Mouse (Mus musculus): ENCODE results near the gene Tenm4.
A peak's percentile ranks its signal among the peaks of the same experiment; 100 is the strongest.

Tenm4 gene

DNA sequence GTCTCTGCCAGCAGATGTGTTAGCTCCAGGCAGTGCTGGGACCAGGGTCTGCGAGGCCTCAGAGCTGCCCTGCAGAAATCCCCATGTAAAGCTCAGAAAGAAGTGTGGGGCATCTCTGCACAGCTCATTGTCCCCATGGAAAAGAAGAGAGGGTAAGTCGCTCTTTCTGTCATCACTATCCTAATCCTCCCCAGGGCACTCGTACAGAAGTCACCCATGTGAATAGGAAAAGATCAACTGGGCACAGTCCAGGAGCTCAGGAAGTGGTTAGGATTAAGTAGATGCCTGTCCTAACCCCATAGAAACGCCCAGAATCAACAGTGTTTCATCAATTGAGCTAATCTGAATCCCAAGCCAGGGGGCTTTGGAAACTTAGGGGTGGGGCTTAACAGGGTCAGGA is 476.6 kb downstream of the Tenm4 start:
- DNase-seq (ENCODE audit: low spot score in 2 of 2): no peak

DNA sequence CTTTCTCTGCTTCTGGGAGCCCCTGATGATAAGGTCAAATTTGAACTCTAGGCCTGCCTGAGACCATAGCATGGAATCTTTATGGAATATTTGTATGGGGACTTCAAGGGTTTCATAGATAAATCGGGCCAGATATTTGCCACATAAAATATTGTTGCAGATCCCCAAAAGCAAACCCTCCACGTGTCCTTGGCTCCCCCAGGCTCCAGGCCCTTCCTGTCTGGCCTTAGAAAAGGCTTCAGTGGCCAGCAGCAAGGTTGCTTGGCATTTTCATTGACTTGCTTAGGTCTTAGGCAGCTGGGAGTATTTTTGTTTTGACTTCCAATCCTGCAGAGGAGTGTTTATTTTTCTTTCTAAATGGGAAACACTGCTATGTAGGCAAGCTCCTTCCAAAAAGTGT is 477.6 kb downstream of the Tenm4 start:
- no peak for DNase-seq (ENCODE audit: low spot score in 2 of 2)

DNA sequence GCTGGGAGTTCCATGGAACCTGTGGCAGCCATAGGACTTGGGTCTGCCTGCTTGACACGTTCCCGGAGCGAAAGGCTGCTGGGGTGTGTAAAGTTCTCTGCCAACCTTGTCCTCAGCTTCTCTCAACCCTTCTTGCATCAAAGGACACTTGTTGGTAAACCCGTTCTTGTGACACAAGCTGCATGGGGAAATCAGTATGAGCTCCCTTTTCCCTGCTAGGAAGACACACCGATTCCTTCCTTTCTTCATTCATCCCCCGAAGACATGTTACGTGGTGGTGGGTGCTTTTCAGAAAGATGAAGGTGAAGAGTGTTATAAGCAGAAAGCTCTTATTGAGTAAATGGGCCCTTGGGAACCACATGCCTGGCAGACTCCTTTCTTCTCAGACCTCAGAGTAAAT is 478.1 kb downstream of the Tenm4 start:
- DNase-seq (ENCODE audit: low spot score in 2 of 2): no peak

DNA sequence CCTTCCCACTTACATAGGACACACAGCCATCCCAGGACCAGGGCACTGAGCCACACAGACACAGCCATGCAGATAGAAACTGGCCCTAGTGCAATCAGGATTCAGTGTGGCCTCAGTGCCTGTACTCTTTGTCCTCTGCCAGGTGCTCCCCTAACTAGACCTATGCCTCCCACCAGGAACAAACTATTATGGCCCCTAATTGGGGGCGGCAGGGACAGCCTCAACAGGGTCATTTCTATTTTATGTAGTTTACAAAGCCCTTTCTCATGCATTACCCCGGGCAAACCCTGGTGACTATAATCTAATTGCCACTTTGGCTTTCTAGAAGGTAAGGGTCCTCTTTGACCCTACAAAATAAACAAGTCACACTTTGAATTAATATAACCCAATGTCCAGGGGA is 479.4 kb downstream of the Tenm4 start:
- no peak for DNase-seq (ENCODE audit: low spot score in 2 of 2)

DNA sequence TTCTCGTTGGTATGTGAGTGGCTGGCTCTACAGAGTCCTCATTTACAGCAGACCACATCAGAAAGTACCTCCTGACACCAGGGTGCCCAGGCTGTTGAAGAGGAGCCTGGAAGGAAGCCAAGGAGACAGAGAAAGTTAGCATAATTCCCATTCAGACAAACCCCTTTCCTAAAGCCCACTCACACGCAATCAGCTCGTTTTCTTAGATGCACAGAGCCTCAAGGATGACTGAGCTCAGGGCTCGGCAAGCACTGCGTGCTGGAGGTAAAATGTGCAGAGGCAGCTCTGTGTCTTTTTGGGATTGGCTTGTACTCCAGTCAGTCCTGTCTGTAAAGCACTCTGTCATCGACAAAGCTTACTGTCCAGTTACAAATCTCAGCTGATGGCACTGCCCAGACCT is 480.0 kb downstream of the Tenm4 start:
- DNase-seq (ENCODE audit: low spot score in 2 of 2): peak in 1 of 2 experiments; percentile 23

DNA sequence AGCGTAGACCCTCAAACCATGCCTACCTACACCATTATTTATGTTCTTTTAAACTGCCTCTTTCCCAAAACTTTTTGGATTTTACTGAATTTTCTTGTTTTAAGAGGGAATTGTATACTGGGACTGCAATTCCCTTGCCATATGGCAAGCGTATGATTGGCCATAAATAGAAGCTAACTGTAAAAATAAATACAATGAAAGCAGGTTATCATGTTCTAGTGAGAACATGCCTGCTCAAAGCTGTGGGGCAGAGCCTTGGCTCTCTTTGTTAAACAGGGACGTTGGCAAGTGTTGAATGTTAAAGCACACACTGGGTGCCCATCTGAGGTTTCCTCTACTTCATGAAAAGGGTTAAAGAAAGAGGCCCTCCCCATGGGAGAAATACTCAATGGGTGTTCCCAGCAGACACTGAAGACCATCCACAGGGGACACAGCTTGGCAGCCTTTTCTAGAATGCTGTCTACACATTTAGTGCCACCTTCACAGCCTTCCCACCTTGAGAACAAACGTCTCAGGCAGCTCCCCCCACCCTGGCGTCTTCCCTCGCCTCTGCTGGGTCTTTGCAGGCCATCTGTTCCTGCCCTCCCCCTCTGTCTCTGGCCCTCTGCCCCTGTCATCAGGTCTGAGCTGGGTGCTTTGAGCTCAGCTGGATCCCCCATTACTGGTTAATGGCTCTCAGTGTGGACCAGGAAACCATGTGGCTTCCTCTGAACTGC is 480.7 kb downstream of the Tenm4 start:
- DNase-seq (ENCODE audit: low spot score in 2 of 2): peak in 1 of 2 experiments; percentile 65

DNA sequence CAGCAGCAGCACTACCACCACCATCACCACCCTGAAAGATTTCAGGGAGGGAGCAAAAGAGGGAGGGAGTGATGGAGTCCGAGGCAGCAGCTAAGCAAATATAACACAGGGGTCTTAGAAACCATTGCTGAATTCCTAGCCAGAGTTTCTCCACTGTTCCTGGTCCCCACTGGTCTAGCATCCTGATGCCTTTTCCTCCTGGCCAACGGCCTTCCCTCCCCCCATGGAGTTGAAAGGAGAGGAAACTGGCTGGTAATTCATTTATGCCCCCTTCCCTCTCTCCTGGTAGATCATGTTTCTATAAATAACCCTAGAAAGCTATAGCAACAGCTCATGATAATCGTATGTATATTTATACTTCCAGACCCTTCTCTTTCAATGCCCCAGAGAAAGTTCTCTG is 481.8 kb downstream of the Tenm4 start:
- DNase-seq (ENCODE audit: low spot score in 2 of 2): no peak

DNA sequence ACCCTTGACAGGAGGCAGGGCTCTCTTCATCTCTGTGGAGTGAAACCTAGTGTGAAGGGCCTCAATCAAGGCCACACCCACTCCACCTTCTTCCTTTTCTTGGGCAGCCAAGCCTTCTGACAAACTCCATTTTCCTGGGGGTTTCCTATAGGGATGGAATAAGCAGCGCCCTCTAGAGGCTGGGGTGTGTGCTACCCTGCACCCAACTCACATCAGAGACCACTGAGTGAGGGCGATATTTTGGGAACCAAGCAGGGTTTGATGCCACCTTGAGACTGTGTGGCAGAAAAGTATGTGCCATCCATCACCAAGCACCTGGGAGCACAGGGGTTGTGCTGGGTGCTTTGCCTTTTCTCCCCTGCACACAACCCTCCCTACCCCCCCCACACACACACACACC is 483.2 kb downstream of the Tenm4 start:
- DNase-seq (ENCODE audit: low spot score in 2 of 2): no peak

DNA sequence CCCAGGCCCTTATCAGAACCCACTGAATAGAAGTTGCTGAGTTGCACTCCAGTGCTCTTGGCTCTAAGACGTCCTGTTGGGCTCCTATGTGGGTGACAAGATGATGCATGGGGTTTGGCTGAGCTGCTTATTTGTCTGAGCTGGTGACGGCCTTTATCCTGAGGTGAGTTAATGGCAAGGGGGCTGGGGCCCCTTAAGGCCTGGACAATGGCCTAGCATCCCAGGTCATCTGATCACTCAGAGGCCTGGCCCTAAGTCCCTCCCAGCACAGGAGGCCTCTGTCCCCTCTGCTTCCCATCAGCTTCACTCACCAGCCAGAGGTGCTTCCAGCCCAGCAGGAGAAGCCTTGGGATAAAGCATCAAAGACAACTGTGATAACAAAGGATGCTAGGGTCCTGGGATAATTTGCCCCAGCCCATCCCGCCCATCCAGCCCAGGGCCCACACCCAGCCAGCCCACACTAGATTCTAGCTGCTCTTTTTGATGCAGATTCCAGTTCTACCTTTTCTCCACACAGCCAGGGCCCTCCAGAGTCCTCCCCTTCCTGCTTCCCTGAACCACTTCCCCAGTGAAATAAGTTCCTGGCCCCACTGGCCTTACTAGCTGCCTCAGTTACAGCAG is 484.2 kb downstream of the Tenm4 start:
- no peak for DNase-seq (ENCODE audit: low spot score in 2 of 2)

DNA sequence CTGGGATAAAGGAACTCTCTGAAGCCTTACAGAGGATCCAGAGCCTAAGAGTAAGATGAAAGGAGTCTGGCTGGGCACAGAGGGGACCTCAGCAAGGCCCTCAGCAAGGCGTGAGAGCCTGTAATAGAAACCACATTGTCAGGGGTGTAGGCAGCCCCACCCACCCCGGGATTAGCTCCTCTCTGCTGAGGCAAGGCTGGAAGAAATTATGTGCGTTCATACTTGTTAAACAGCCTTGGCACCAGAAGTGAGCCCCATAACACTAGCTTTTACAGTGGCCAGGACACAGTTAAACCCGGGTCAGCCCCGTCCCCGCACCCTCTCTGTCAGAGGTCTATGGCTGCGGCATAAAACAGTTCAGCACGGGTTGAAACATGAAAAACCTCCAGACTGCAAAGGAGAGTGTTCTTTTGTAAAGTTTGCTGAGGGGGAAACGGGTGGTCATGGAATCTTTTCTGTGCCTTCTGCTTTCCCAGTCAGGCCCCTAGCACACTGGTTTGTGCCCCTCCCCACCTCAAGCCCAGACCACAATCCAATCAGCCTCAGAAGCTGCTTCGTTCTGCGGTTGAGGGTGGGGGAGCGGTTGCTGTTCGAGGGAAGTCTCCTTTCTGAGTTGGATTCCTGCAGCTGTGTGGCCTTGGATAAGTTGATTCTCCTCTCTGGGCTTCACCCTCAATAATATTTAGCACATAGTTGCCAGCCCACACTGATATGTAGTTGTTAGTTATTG is 486.2 kb downstream of the Tenm4 start:
- DNase-seq (ENCODE audit: low spot score in 2 of 2): no peak

DNA sequence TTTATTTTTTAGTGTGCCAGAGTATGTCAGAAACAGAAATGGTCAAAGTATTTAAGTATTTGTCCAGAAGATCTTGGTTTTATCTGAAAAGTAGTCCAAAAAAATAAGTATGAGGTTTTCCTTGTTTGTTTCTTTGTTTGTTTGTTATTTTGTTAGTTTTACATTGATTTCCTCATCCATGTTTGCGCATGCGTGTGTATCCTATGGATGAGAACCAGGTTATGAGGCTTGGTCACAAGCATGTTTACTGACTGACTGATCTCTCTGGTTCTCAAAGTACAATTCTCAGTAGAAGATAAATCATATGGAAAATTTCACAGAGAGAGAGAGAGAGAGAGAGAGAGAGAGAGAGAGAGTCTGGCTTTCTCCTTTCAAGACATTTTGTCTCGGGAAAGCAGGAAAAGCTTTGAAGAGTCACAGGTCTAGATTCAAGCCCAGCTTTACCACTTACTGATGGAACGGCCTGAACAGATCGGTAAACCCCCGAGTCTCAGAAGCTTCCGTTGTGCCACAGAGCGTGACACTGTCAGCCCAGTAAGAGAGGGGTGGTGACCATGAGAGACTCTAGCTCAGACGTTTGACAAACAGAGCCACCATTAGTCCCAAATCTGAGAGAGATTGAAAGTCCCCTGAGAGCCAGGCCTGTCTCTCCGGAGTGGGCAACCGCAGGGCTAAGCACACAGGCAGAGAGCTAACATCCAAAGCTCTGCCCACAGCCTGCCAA is 487.0 kb downstream of the Tenm4 start:
- no peak for DNase-seq (ENCODE audit: low spot score in 2 of 2)

DNA sequence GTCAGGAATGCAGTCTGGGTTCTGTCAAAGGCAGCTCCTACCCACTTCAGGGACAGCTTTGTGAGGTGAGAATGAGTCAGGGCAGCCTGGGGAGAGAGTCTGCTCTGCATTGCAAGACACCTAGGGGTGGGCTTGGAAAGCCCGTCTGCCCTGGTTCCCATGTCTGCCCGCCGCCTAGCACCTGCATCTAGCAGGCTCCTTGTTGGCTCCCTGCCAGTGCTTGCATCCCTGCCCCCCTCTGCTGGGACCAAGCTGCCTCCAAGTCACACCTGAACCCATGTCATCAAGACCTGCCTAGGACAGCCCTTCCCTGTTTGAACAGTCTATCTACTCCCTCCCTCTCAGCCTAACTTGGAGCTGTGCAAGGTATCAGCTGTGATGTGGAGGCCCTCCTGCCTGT is 489.9 kb downstream of the Tenm4 start:
- DNase-seq (ENCODE audit: low spot score in 2 of 2): no peak

DNA sequence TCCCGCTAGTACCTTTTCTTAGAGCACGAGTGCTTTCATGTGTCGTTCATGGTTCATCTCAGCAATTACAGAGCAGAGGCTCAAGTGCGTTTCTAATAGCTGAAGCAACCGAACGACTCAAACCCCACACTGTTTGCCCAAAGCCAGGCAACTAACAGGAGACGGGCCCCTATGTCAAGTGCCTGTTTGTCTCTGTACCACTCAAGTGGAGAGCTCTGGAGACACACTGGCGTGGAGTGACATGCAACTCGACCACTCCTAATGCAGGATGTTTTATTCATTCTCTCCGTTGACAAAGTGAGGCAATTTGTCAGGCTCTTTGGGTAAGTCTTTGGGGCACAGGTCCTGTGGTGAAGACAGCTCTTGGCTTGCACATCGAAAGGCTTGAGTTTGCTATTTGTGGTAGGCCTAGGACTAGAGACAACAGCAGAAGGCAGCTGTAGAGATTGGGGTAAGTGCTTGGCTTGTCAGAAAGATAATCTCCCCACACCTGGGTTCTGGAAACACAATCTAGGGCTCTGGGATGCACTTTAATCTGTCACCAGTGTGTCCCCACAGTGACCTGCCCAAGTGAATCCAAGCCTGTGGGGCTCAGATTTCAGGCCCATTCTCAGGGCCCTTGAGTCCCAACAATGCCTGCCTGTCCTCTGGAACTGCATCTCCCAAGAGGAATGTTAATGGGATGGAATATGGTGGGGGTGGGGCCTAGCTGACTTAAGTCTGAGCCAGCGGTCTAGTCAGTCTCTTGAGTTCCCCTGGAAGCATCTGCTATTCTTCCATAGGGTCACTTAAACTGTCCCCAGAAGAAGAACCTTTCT is 490.5 kb downstream of the Tenm4 start:
- DNase-seq (ENCODE audit: low spot score in 2 of 2): no peak

DNA sequence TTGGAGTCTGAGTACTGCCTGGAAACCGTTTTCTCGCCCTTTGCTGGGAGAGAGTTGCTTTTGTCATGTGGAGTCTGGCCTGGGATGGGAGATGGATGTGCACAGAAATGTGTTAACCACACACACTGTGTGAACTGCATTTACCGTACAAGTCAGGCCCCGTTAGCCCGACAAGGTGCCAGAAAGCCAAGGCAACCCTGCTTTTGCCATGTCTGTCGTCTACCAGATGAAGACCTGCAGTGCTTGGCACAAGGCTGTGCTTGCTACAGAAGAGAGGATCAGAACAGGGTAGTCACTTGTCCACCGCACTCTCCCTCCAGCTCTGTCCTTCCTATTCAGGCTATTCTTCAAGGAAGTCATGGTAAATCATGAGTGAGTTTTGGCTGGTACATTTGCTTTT is 492.3 kb downstream of the Tenm4 start:
- no peak for DNase-seq (ENCODE audit: low spot score in 2 of 2)

DNA sequence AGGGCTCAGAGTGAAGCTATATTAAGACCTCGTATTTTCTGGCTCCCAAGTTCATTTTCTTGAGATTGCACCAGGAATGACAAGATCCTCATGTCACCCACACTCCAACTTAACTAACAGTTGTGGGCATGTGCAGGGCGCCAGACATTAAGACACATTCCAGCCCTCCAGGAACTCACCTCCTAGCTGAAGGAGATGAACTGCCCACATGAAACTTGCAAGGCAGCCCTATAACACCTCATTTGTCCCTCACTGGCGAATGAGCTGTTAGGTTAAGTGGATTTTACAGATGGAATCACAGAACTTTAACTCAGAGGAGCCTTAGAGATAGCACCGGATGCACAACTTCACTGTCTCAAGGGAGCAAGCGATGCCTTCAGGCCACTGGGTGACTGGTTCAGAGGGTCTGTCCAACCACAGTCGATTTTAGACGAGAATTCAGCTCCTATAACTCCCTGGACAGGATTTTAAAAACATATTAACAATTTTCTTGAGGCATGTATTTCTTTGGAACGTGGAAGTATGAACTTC is 495.4 kb downstream of the Tenm4 start:
- no peak for DNase-seq (ENCODE audit: low spot score in 2 of 2)

DNA sequence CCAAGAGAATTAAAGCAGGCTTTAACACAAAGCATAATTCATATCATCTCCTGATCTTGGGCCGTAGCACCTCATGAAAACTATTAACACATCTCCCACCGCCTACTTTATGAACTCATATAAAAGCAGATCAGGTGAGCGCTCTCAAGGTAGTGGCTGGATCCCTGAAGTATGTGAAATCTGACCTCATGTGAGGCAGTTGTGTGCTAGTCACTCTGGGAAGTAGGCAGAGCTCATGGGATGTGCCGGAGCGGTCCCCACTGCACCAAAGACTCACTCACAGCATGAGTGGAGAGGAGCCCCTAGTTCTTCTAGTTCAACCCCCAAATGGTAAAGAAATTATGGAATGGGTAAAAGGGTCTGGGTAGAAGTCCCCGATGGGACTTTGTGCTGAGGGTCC is 496.6 kb downstream of the Tenm4 start:
- no peak for DNase-seq (ENCODE audit: low spot score in 2 of 2)

DNA sequence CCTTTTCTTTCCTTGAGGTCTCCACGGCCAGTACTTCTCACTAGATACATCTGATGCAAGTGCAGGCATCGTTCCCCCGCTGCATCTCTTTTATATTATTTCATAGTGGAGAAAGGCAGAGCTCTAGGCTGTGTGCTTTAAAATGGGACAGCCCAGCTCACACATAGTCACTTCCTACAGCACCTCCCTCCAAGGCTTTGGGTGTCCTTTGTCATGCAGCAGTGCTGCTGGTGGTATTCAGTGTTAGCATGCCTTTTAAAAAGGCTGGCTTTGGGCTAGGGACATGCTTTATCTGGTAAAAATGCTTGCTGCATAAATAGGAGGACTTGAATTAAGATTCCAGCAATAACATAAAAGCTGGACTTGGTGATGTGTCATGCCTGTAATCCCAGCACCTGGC is 499.0 kb downstream of the Tenm4 start:
- no peak for DNase-seq (ENCODE audit: low spot score in 2 of 2)

DNA sequence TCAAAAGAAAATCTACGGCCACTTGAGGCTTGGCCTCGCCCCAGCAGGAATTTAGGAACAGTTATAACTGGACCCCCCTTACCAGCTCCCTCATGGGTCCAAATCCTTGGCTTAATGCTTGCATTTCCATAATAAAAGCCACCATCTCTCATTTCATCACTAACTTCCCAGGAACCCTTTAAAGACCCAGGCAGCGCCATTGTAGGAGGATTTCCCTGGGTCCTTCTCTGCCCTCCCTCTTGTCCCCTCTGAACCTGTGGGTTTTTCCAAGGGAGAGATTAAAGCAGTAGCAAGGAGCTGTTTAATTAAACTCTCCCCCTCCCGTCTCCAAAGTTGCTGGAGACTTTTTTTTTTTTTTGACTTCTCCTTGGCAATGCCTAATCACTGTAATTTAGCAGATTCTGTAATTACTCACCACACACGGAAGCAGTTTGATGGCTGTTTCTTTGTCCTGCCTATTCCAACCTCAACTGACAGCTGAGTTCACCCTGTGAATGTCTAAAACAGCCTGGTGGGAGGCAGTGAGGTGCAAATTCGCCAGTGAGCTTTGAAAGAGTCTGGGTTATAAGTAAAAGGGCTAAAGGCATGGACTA is 501.4 kb downstream of the Tenm4 start:
- DNase-seq (ENCODE audit: low spot score in 2 of 2): no peak

DNA sequence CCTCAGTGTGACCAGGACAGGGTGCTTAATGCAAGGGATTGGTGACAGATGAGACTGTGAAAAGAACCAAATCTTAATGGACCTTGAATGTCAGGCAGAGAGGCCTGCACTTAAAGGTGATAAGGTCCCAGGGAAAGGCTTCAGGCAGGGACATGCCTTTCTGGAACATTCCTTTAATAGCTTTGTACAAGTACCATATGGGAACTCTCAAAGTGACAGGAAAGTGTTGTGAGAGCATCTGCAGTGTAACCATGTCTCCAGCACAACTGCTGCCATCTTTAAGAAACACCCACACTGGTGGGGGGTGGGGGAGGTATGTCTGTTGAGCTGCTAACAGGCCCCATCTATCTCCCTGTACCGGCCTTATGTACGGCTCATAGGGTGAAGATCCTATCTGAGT is 506.0 kb downstream of the Tenm4 start:
- peak in 1 of 2 experiments; percentile 69 for DNase-seq (ENCODE audit: low spot score in 2 of 2)

DNA sequence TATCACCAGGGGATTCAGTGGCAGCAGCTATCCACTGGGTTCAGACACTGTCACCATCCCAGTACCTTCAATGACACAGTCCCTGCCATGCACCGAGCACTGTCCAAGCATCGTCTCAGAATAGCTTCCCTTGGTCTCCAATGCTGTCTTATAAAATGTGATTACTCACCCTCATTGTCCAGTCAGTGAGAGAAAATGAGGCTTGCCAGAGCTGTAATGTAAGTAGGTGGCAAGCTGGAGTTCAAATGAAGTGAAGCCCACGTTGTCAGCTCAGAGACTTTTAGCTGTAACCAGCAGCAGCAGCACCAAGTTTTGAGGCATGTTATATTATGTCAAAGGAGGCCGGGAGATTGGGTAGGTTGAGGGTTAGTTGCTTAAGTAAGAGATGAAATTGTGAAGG is 507.2 kb downstream of the Tenm4 start:
- peak in 1 of 2 experiments; percentile 14 for DNase-seq (ENCODE audit: low spot score in 2 of 2)

DNA sequence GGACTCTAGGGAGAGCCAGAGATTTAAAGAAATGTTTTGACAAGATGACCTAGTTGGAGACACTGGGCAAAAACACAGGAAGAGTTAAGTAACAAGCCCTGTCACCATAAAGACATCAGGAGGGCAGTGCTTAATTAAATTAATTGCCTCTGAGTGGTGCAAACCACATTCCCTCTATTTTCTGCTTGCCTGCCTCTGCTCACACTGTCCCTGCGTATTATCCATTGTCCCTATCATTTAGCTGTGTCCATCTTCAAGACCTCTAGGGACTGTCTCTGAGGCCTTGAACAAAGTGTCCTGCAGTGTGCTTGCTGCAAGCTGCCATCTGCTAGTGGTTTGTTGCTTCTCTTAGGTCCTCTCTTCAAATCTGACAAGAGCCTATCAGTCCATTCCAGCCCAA is 508.7 kb downstream of the Tenm4 start:
- no peak for DNase-seq (ENCODE audit: low spot score in 2 of 2)

All from left cerebral cortex, adult 9 months (tissue).